Mouse (Mus musculus) megakaryocyte, embryonic 14.5 days (primary cell): ENCODE results near the gene Csrnp3.

Source experiments
- FLI1 ChIP-seq: IDR thresholded peaks from 2 replicates; pipeline ENCODE4 v1.6.1; 2012; ENCODE audit warnings: low read length, inconsistent platforms, mixed read lengths
- GATA1 ChIP-seq: IDR thresholded peaks from 3 replicates; pipeline ENCODE4 v1.6.1; 2012; ENCODE audit warnings: mixed read lengths, low read length, inconsistent platforms, borderline replicate concordance

DNA sequence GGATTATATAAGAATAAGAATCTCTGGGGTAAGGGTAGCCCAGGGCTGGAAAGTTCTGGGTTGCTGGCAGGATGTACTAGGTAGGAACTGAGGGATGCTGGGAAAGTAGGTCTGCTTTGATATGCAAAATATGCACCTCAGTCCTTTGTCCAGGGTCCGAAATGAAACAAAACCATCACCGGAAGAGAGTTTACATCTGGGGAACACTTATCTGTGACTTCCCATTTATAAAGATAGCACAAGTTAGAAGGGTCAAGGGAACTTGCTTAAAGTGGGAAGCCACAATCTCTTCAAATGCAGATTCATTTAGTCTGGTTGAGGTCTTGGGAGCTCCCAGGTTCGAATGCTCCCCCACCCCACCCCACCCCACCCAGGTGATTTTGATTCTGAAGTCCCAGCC is 4.0 kb upstream of the Csrnp3 start:
- TF ChIP-seq GATA1: no peak
- TF ChIP-seq FLI1: no peak
